ENCODE assay signal across 25 mouse cellular contexts in the genomic region with DNA sequence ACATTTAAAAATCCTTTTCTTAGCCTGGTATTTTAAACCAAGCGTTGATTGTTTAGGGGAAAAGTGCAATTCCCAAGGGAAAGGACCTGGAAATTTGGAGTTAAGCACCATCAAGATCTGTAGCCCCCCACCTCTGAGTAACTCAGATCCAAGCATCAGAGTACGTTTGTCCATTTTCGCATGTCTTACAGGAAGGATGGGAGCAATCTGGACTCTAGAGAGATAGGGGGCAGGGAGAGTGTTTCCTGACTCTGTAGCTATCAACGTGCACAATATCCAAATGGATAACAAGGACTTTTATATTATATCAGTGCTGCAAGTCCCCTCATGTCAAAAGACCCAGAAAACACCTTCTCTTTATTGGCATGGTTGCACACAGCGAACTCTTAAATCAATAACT. TPM values are rescaled to one million over a fixed set of nuclear protein-coding genes. Genes with fewer than 3 reads are reported as not detected.
A peak's percentile ranks its signal among the peaks of the same experiment; 100 is the strongest.
DNase-seq lines count a peak whose midpoint lies in the region; ATAC-seq and TF ChIP-seq lines count a peak whose summit lies in the region.
"Had no signal": no experiment of that assay in that cellular context is flagged by ENCODE, and none has a peak within 500 bp of the region (broad histone marks: within the 10 kb centered on the region; RNA-seq: fewer than 3 reads in every experiment).

No protein-coding gene starts in this region.

- H3K27ac ChIP-seq in midbrain, embryonic 11.5 days (ENCODE audit: low read depth, low read length): no peak overlapping the region
- H3K27ac ChIP-seq in midbrain, embryonic 10.5 days (replicated peaks): no peak overlapping the region
- peak overlapping the region; percentile 67 for H3K27ac ChIP-seq in midbrain, embryonic 13.5 days
- H3K27ac ChIP-seq in midbrain, embryonic 15.5 days: peak overlapping the region; percentile 85
- H3K27ac ChIP-seq in midbrain, postnatal 0 days (ENCODE audit: low read depth, low read length): peak overlapping the region; percentile 86
- H3K27ac ChIP-seq: embryonic facial prominence, embryonic 13.5 days; embryonic facial prominence, embryonic 15.5 days; forebrain, embryonic 10.5 days; forebrain, embryonic 12.5 days; forebrain, embryonic 15.5 days had no signal

- no peak overlapping the region for H3K4me3 ChIP-seq in midbrain, embryonic 11.5 days (ENCODE audit: low read depth, low read length)
- no peak overlapping the region for H3K4me3 ChIP-seq in midbrain, embryonic 10.5 days
- H3K4me3 ChIP-seq in midbrain, embryonic 13.5 days (replicated peaks): peak overlapping the region; percentile 31
- peak overlapping the region; percentile 39 for H3K4me3 ChIP-seq in midbrain, embryonic 15.5 days
- peak overlapping the region; percentile 38 for H3K4me3 ChIP-seq in midbrain, postnatal 0 days (ENCODE audit: low read depth, low read length)
- H3K4me3 ChIP-seq: embryonic facial prominence, embryonic 13.5 days; embryonic facial prominence, embryonic 15.5 days; erythroblast, embryonic 14.5 days; forebrain, embryonic 10.5 days; forebrain, embryonic 12.5 days; forebrain, embryonic 15.5 days had no signal

- H3K36me3 ChIP-seq in midbrain, embryonic 11.5 days (ENCODE audit: control insufficient read depth, insufficient read depth, low read length): no peaks in the 10 kb centered on the region
- no peaks in the 10 kb centered on the region for H3K36me3 ChIP-seq in midbrain, embryonic 10.5 days
- H3K36me3 ChIP-seq in midbrain, embryonic 13.5 days: no peaks in the 10 kb centered on the region
- H3K36me3 ChIP-seq in midbrain, embryonic 15.5 days (replicated peaks): no peaks in the 10 kb centered on the region
- no peaks in the 10 kb centered on the region for H3K36me3 ChIP-seq in midbrain, postnatal 0 days (ENCODE audit: insufficient read depth, low read length)
- H3K36me3 ChIP-seq: embryonic facial prominence, embryonic 13.5 days; embryonic facial prominence, embryonic 15.5 days; forebrain, embryonic 10.5 days; forebrain, embryonic 12.5 days; forebrain, embryonic 15.5 days had no signal

- no peaks in the 10 kb centered on the region; the same call in 1 of the 2 replicates for H3K4me1 ChIP-seq in midbrain, embryonic 11.5 days (ENCODE audit: control insufficient read depth, insufficient read depth, low read length)
- H3K4me1 ChIP-seq in midbrain, embryonic 10.5 days: peaks cover 25% of the 10 kb centered on the region
- H3K4me1 ChIP-seq in midbrain, embryonic 13.5 days (replicated peaks): peaks cover 5% of the 10 kb centered on the region; the same call in 1 of the 2 replicates
- H3K4me1 ChIP-seq in midbrain, embryonic 15.5 days: no peaks in the 10 kb centered on the region
- H3K4me1 ChIP-seq in midbrain, postnatal 0 days (ENCODE audit: insufficient read depth, low read length): no peaks in the 10 kb centered on the region
- H3K4me1 ChIP-seq: embryonic facial prominence, embryonic 13.5 days; embryonic facial prominence, embryonic 15.5 days; forebrain, embryonic 10.5 days; forebrain, embryonic 12.5 days; forebrain, embryonic 15.5 days had no signal

- 4% methylated on average over 5 of the region's 5 CpGs for WGBS in midbrain, embryonic 11.5 days
- WGBS in midbrain, embryonic 10.5 days: 3% methylated on average over 5 of the region's 5 CpGs
- WGBS in midbrain, embryonic 13.5 days: 0% methylated on average over 5 of the region's 5 CpGs
- 3% methylated on average over 5 of the region's 5 CpGs for WGBS in midbrain, embryonic 15.5 days
- WGBS in midbrain, postnatal 0 days: 4% methylated on average over 5 of the region's 5 CpGs

- H3K4me2 ChIP-seq in midbrain, embryonic 11.5 days: peak overlapping the region; percentile 30
- H3K4me2 ChIP-seq in midbrain, embryonic 13.5 days (replicated peaks): peak overlapping the region; percentile 47
- peak overlapping the region; percentile 42 for H3K4me2 ChIP-seq in midbrain, embryonic 15.5 days
- peak overlapping the region; percentile 46 for H3K4me2 ChIP-seq in midbrain, postnatal 0 days (ENCODE audit: low read depth, low read length, poor library complexity, severe bottlenecking)
- H3K4me2 ChIP-seq: embryonic facial prominence, embryonic 15.5 days; forebrain, embryonic 12.5 days; forebrain, embryonic 15.5 days had no signal

- no peak for ATAC-seq in midbrain, embryonic 11.5 days (ENCODE audit: low FRiP score)
- ATAC-seq in midbrain, embryonic 13.5 days: no peak
- ATAC-seq in midbrain, embryonic 15.5 days (replicated peaks): no peak
- no peak for ATAC-seq in midbrain, postnatal 0 days (ENCODE audit: low FRiP score)
- ATAC-seq: forebrain, embryonic 15.5 days had no signal

- peaks cover 86% of the 10 kb centered on the region for H3K27me3 ChIP-seq in midbrain, embryonic 11.5 days (ENCODE audit: control insufficient read depth, insufficient read depth, low read length)
- peaks cover 100% of the 10 kb centered on the region for H3K27me3 ChIP-seq in midbrain, embryonic 10.5 days (ENCODE audit: low read depth, poor library complexity, severe bottlenecking)
- peaks cover 97% of the 10 kb centered on the region for H3K27me3 ChIP-seq in midbrain, embryonic 13.5 days
- peaks cover 59% of the 10 kb centered on the region for H3K27me3 ChIP-seq in midbrain, embryonic 15.5 days (replicated peaks)
- H3K27me3 ChIP-seq in midbrain, postnatal 0 days (ENCODE audit: insufficient read depth, low read length): peaks cover 45% of the 10 kb centered on the region

- no peaks in the 10 kb centered on the region for H3K9me3 ChIP-seq in midbrain, embryonic 11.5 days (ENCODE audit: control insufficient read depth, low read length)
- H3K9me3 ChIP-seq in midbrain, embryonic 10.5 days (replicated peaks): no peaks in the 10 kb centered on the region
- H3K9me3 ChIP-seq in midbrain, embryonic 13.5 days: no peaks in the 10 kb centered on the region
- H3K9me3 ChIP-seq in midbrain, embryonic 15.5 days: no peaks in the 10 kb centered on the region
- H3K9me3 ChIP-seq in midbrain, postnatal 0 days (ENCODE audit: low read length): no peaks in the 10 kb centered on the region
- H3K9me3 ChIP-seq: embryonic facial prominence, embryonic 13.5 days; embryonic facial prominence, embryonic 15.5 days; forebrain, embryonic 10.5 days; forebrain, embryonic 12.5 days; forebrain, embryonic 15.5 days had no signal

- TF ChIP-seq CTCF in midbrain, postnatal 0 days (IDR thresholded peaks at IDR 0.05): no peak

- H3K9ac ChIP-seq in midbrain, embryonic 11.5 days (ENCODE audit: low read length): no peak overlapping the region
- H3K9ac ChIP-seq in midbrain, embryonic 13.5 days (replicated peaks): 0 out of 2 replicates have a peak overlapping the region, but pooled peaks have one; percentile 40
- peak overlapping the region; percentile 2; the same call in 1 of the 2 replicates for H3K9ac ChIP-seq in midbrain, embryonic 15.5 days
- H3K9ac ChIP-seq in midbrain, postnatal 0 days (replicated peaks; ENCODE audit: low read length, poor library complexity, severe bottlenecking): peak overlapping the region; percentile 48
- H3K9ac ChIP-seq: embryonic facial prominence, embryonic 13.5 days; embryonic facial prominence, embryonic 15.5 days; forebrain, embryonic 12.5 days; forebrain, embryonic 15.5 days had no signal

- peak; percentile 92 for DNase-seq in midbrain, embryonic 11.5 days (ENCODE audit: low spot score, missing footprints)
- no peak for DNase-seq in midbrain, embryonic 10.5 days (ENCODE audit: low spot score)
- DNase-seq in midbrain, postnatal 0 days (ENCODE audit: low spot score): no peak
- DNase-seq in lung, postnatal 10 days: no peak
- DNase-seq in gastrocnemius, postnatal 10 days: no peak
- DNase-seq in urinary bladder, postnatal 4 days (ENCODE audit: low spot score in 2 of 2): no peak
- DNase-seq: adrenal gland, adult 8-10 months; cerebellum, adult 11-12 months; cerebellum, adult 2 months; cerebellum, adult 9-10 months; cerebellum, postnatal 36 days had no signal

RNA-seq across cellular contexts. Expression of a gene that starts 7.4 kb away (rescaled TPM):
- polyA plus RNA-seq in midbrain, embryonic 11.5 days (2014; fragmentation: Nextera tagmentation; extraction: Ambion mirVana): 20.1 and 28.1 TPM in 2 replicates
- 4.7 and 10.9 TPM in 2 replicates for polyA plus RNA-seq in midbrain, embryonic 10.5 days (2016; fragmentation: Nextera tagmentation; extraction: Ambion mirVana)
- polyA plus RNA-seq in midbrain, embryonic 13.5 days (2015; fragmentation: Nextera tagmentation; extraction: Ambion mirVana): 41.3 and 54.1 TPM in 2 replicates
- 60.1 and 80.2 TPM in 2 replicates for polyA plus RNA-seq in midbrain, embryonic 15.5 days (2015; fragmentation: Nextera tagmentation; extraction: Ambion mirVana)
- total RNA-seq in midbrain, postnatal 0 days (2014; rRNA removed): 65.5 and 74.2 TPM in 2 replicates
- polyA plus RNA-seq in midbrain, postnatal 0 days (2015; fragmentation: Nextera tagmentation; extraction: Ambion mirVana): 54.9 and 56.8 TPM in 2 replicates
- total RNA-seq in gastrocnemius, postnatal 10 days (2021): not detected
- total RNA-seq: adrenal gland, adult 8-10 months; adrenal gland, postnatal 14 days; adrenal gland, postnatal 36 days; common myeloid progenitor, adult 5-6 weeks; ES-E14; MEL had no signal
- polyA plus RNA-seq: C2C12; embryonic facial prominence, embryonic 13.5 days; embryonic facial prominence, embryonic 15.5 days; erythroblast, embryonic 14.5 days had no signal

Comparison
In these comparisons a context has a peak if more than half of its experiments do, and no peak if none do; other contexts are left out.
1. H3K27ac ChIP-seq: peak in midbrain, embryonic 13.5 days (single experiment), midbrain, embryonic 15.5 days (single experiment) and midbrain, postnatal 0 days (single experiment); none in midbrain, embryonic 11.5 days (single experiment) and midbrain, embryonic 10.5 days (single experiment).
2. H3K4me3 ChIP-seq: peak in midbrain, embryonic 13.5 days (single experiment), midbrain, embryonic 15.5 days (single experiment) and midbrain, postnatal 0 days (single experiment); none in midbrain, embryonic 11.5 days (single experiment) and midbrain, embryonic 10.5 days (single experiment).
3. Peak in every context shown above with its lines, with median percentiles within 50 percentile points of each other: H3K4me2 ChIP-seq.